Comparison of ENCODE assay signal across 8 mouse cellular contexts in genomic region chr9:114779984-114780745, GRCm38 (mm10). TPM values are rescaled to one million over a fixed set of nuclear protein-coding genes. Genes with fewer than 3 reads are reported as not detected.
DNase-seq lines count a peak whose midpoint lies in the region; ATAC-seq and TF ChIP-seq lines count a peak whose summit lies in the region.

No protein-coding gene starts in this region.

- 15% methylated on average over 23 of the region's 23 CpGs for WGBS in heart, embryonic 12.5 days
- WGBS in liver, embryonic 16.5 days (ENCODE audit: insufficient replicate concordance), result 7% methylated on average over 23 of the region's 23 CpGs

- H3K27ac ChIP-seq in gastrocnemius, adult 2 months, result peak overlapping the region; percentile 88
- H3K27ac ChIP-seq in heart, embryonic 12.5 days (ENCODE audit: poor library complexity, severe bottlenecking), result peak overlapping the region; percentile 85
- H3K27ac ChIP-seq in liver, embryonic 16.5 days (ENCODE audit: low read length), result peak overlapping the region; percentile 78

- intact Hi-C loops in gastrocnemius, adult 2 months (cut with DNase I), result no loop called here
- intact Hi-C loops in gastrocnemius, postnatal 36 days (cut with DNase I), result no loop called here
- intact Hi-C loops in left cerebral cortex, postnatal 25 days (cut with DNase I), result no loop called here

- TF ChIP-seq CTCF in gastrocnemius, adult 2 months (IDR thresholded peaks at IDR 0.05), result no peak

- H3K4me1 ChIP-seq in heart, embryonic 12.5 days (replicated peaks), result peaks cover 30% of the 10 kb centered on the region
- H3K4me1 ChIP-seq in liver, embryonic 16.5 days (ENCODE audit: control insufficient read depth, low read depth, low read length), result peaks cover 6% of the 10 kb centered on the region

- H3K36me3 ChIP-seq in heart, embryonic 12.5 days, result no peaks in the 10 kb centered on the region
- H3K36me3 ChIP-seq in liver, embryonic 16.5 days (ENCODE audit: control insufficient read depth, insufficient read depth), result no peaks in the 10 kb centered on the region

- DNase-seq in gastrocnemius, adult 2 months, result no peak
- no peak for DNase-seq in gastrocnemius, postnatal 36 days
- peak; percentile 55 for DNase-seq in NIH3T3 (ENCODE audit: low read depth)
- peak; percentile 34 for DNase-seq in thymus, postnatal 25 days
- no peak for DNase-seq in spleen, postnatal 10 days (ENCODE audit: low spot score in 2 of 2)
- DNase-seq in left cerebral cortex, postnatal 25 days (ENCODE audit: low spot score in 2 of 2), result no peak

- H3K9me3 ChIP-seq in heart, embryonic 12.5 days (replicated peaks), result no peaks in the 10 kb centered on the region
- H3K9me3 ChIP-seq in liver, embryonic 16.5 days (replicated peaks; ENCODE audit: control insufficient read depth, low read length), result no peaks in the 10 kb centered on the region

- H3K4me2 ChIP-seq in heart, embryonic 12.5 days, result peak overlapping the region; percentile 77
- H3K4me2 ChIP-seq in liver, embryonic 16.5 days (ENCODE audit: low read depth, low read length), result peak overlapping the region; percentile 70

- no peak for ATAC-seq in heart, embryonic 12.5 days (ENCODE audit: insufficient number of reproducible peaks, low FRiP score)
- no peak for ATAC-seq in liver, embryonic 16.5 days (ENCODE audit: low read depth)

- peak overlapping the region; percentile 84 for H3K9ac ChIP-seq in heart, embryonic 12.5 days
- peak overlapping the region; percentile 64 for H3K9ac ChIP-seq in liver, embryonic 16.5 days (ENCODE audit: low read depth, low read length)

- H3K4me3 ChIP-seq in gastrocnemius, adult 2 months, result peak overlapping the region; percentile 80
- H3K4me3 ChIP-seq in heart, embryonic 12.5 days, result peak overlapping the region; percentile 63
- H3K4me3 ChIP-seq in liver, embryonic 16.5 days (ENCODE audit: low read depth, low read length), result peak overlapping the region; percentile 59

- no peaks in the 10 kb centered on the region for H3K27me3 ChIP-seq in heart, embryonic 12.5 days (replicated peaks)
- peaks cover 9% of the 10 kb centered on the region for H3K27me3 ChIP-seq in liver, embryonic 16.5 days (ENCODE audit: control insufficient read depth, insufficient read depth, low read depth, low read length)

RNA-seq across cellular contexts. Expression of gene Cmtm7, which starts 1.5 kb away (rescaled TPM):
- total RNA-seq in gastrocnemius, adult 2 months (2021), result 1 to 10 TPM; 3.9 to 5.5 TPM
- total RNA-seq in gastrocnemius, postnatal 36 days (2021), result 1 to 10 TPM; 4.8 to 5.3 TPM
- polyA plus RNA-seq in heart, embryonic 12.5 days (2016; fragmentation: Nextera tagmentation; extraction: Ambion mirVana), result 104 TPM in 2 replicates
- polyA plus RNA-seq in liver, embryonic 16.5 days (2015; fragmentation: Nextera tagmentation; extraction: Ambion mirVana), result 48.4 and 50.5 TPM in 2 replicates
- 1 to 10 TPM; 4.9 to 5.0 TPM for total RNA-seq in left cerebral cortex, postnatal 25 days (2021)

RNA-seq across cellular contexts. Expression of gene Cmtm6, which starts 49.2 kb away (rescaled TPM):
- 1 to 10 TPM; 7.3 to 7.9 TPM for total RNA-seq in gastrocnemius, adult 2 months (2021)
- 1 to 10 TPM; 6.5 to 6.7 TPM for total RNA-seq in gastrocnemius, postnatal 36 days (2021)
- 42.2 and 43.9 TPM in 2 replicates for polyA plus RNA-seq in heart, embryonic 12.5 days (2016; fragmentation: Nextera tagmentation; extraction: Ambion mirVana)
- polyA plus RNA-seq in liver, embryonic 16.5 days (2015; fragmentation: Nextera tagmentation; extraction: Ambion mirVana), result 28.9 and 32.2 TPM in 2 replicates
- total RNA-seq in left cerebral cortex, postnatal 25 days (2021), result 10 to 100 TPM; 22.9 to 23.7 TPM

Comparison
In these comparisons a context has a peak if more than half of its experiments do, and no peak if none do; other contexts are left out.
1. DNase-seq: peak in NIH3T3 (single experiment) and thymus, postnatal 25 days (single experiment); none in gastrocnemius, adult 2 months (single experiment), gastrocnemius, postnatal 36 days (0 of 2), spleen, postnatal 10 days (0 of 2) and left cerebral cortex, postnatal 25 days (0 of 2).
2. Peak in every context shown above with its lines, with median percentiles within 50 percentile points of each other: H3K27ac ChIP-seq and H3K4me3 ChIP-seq.